Mouse (Mus musculus) ES-E14 (cell line): ENCODE measurements around the gene Htr6.

Source experiments
- HCFC1 ChIP-seq: IDR thresholded peaks from 2 replicates; pipeline ENCODE4 v1.6.1; 2012; ENCODE audit warnings: low read length, inconsistent platforms, borderline replicate concordance; ENCODE audit not compliant: insufficient read depth
- MAFK ChIP-seq: IDR thresholded peaks from 2 replicates; pipeline ENCODE4 v1.6.1; 2014; ENCODE audit warnings: mild to moderate bottlenecking, low read depth, low read length, inconsistent platforms; ENCODE audit not compliant: insufficient read depth
- ZC3H11A ChIP-seq: IDR thresholded peaks from 2 replicates; pipeline ENCODE4 v1.6.1; 2012; ENCODE audit warnings: low read depth, mild to moderate bottlenecking, inconsistent platforms, low read length, borderline replicate concordance
- ZNF384 ChIP-seq: IDR thresholded peaks from 2 replicates; pipeline ENCODE4 v1.6.1; 2012; ENCODE audit warnings: low read depth, low read length, inconsistent platforms

GRCm38 (mm10) chr4:139055336-139055735 lies 20.0 kb downstream of the Htr6 start:
- no peak for TF ChIP-seq ZC3H11A
- TF ChIP-seq MAFK = no peak
- TF ChIP-seq HCFC1 = no peak
- no peak for TF ChIP-seq ZNF384
